In genomic region chr17:86008401-86008800, GRCm38 (mm10) we compare ENCODE assay signal across 14 mouse cellular contexts.
DNase-seq lines count a peak whose midpoint lies in the region; ATAC-seq lines count a peak whose summit lies in the region.
"Had no signal": no experiment of that assay in that cellular context is flagged by ENCODE, and none has a peak within 500 bp of the region (broad histone marks: within the 10 kb centered on the region; RNA-seq: fewer than 3 reads in every experiment).

No protein-coding gene starts in this region.

- H3K9me3 ChIP-seq in heart, embryonic 11.5 days (replicated peaks; ENCODE audit: control insufficient read depth, low read length): no peaks in the 10 kb centered on the region
- H3K9me3 ChIP-seq: kidney, embryonic 15.5 days had no signal

- 0 out of 2 replicates have a peak overlapping the region, but pooled peaks have one; percentile 25 for H3K4me2 ChIP-seq in heart, embryonic 11.5 days
- H3K4me2 ChIP-seq: embryonic facial prominence, embryonic 13.5 days; kidney, embryonic 15.5 days; limb, embryonic 13.5 days had no signal

- no peak for ATAC-seq in heart, embryonic 11.5 days (replicated peaks; ENCODE audit: insufficient number of reproducible peaks, low FRiP score, low TSS enrichment)
- ATAC-seq: forebrain, postnatal 0 days had no signal

- no peaks in the 10 kb centered on the region for H3K27me3 ChIP-seq in heart, embryonic 11.5 days (ENCODE audit: control insufficient read depth, insufficient read depth, low read length)
- H3K27me3 ChIP-seq: embryonic facial prominence, embryonic 13.5 days; kidney, embryonic 15.5 days; limb, embryonic 13.5 days had no signal

- 43% methylated on average over 10 of the region's 10 CpGs for WGBS in heart, embryonic 11.5 days (ENCODE audit: insufficient replicate concordance)

- H3K9ac ChIP-seq in heart, embryonic 11.5 days (ENCODE audit: low read depth, low read length): no peak overlapping the region
- H3K9ac ChIP-seq: embryonic facial prominence, embryonic 13.5 days; forebrain, postnatal 0 days; kidney, embryonic 15.5 days; limb, embryonic 13.5 days had no signal

- peaks cover 9% of the 10 kb centered on the region for H3K4me1 ChIP-seq in heart, embryonic 11.5 days (ENCODE audit: control insufficient read depth, insufficient read depth, low read length)

- H3K36me3 ChIP-seq in heart, embryonic 11.5 days (ENCODE audit: control insufficient read depth, insufficient read depth, low read length): no peaks in the 10 kb centered on the region
- H3K36me3 ChIP-seq: embryonic facial prominence, embryonic 13.5 days; kidney, embryonic 15.5 days had no signal

- peak; percentile 10 for DNase-seq in gastrocnemius, adult 18-20 months (ENCODE audit: low spot score)
- DNase-seq in gastrocnemius, postnatal 4 days (ENCODE audit: low spot score in 2 of 2): no peak
- peak; percentile 23 for DNase-seq in kidney, postnatal 10 days
- no peak for DNase-seq in kidney, adult 11 months
- DNase-seq in skeletal muscle tissue, adult 2 months (ENCODE audit: low read depth, low spot score): peak; percentile 18
- no peak for DNase-seq in urinary bladder, postnatal 4 days (ENCODE audit: low spot score in 2 of 2)
- DNase-seq: B cell, adult 2 months; cerebellum, adult 11 months; cerebellum, postnatal 14 days; forebrain, postnatal 0 days had no signal

- H3K27ac ChIP-seq in heart, embryonic 11.5 days (ENCODE audit: low read depth, low read length): no peak overlapping the region
- H3K27ac ChIP-seq: embryonic facial prominence, embryonic 13.5 days; kidney, embryonic 15.5 days; limb, embryonic 13.5 days had no signal

- H3K4me3 ChIP-seq in heart, embryonic 11.5 days (ENCODE audit: low read depth, low read length): no peak overlapping the region
- H3K4me3 ChIP-seq: embryonic facial prominence, embryonic 13.5 days; kidney, embryonic 15.5 days; limb, embryonic 13.5 days had no signal

Comparison
In these comparisons a context has a peak if more than half of its experiments do, and no peak if none do; other contexts are left out.
1. DNase-seq: peak in gastrocnemius, adult 18-20 months (single experiment), kidney, postnatal 10 days (single experiment) and skeletal muscle tissue, adult 2 months (single experiment); none in gastrocnemius, postnatal 4 days (0 of 2), kidney, adult 11 months (single experiment) and urinary bladder, postnatal 4 days (0 of 2).